Mouse (Mus musculus): ENCODE measurements around the gene Tmem69.

DNA sequence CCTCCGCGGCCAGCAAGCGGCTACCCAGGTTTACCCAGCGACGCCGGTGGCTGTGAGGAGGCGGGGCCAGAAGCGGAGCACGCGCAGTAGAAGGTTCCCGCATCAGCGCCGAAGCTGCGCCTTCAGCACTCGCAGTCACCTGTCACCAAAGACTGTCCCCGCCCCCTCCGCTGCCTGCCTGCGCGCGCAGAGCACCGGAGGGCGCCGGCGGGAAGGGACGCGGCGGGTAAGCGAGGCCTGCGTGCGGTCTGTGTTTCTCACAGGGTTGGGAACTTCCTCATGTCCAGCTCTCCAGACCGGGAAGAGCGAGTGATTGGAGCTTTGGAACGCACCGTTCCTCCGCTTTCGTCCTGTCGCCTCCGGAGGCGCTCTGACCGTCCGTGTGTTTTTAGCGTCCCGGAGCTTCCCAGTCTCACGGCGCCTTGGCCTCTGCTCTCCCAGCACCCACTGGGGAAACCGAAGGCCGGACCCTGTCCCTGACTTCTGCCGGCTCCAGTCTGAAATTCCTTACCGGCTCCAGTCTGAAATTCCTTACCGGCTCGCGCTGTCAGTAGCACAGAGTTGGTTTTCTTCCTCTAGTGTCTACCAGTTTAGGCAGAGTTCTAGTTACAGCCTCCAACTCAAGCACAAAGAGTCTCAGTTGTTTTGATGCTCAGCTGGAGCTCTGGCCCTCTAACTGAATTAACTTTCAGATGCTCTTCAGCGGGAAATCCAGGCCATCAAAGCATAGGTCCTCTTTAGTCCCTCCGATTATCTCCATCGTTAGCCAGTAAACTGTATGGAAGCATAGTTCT lies 48.1 kb downstream of the Tmem69 start, which contains the start of gene Ipp:
- TF ChIP-seq POLR2A (IDR thresholded peaks at IDR 0.05; ENCODE audit: borderline replicate concordance, extremely low read depth, low read depth, low read length) = peak; percentile 87
- TF ChIP-seq CTCF (IDR thresholded peaks at IDR 0.05; ENCODE audit: insufficient read depth, low read length) = peak; percentile 22; the same call in 1 of the 2 replicates

Measured in lung, adult 2 months (tissue).